Mouse (Mus musculus): Measurements from ENCODE around the gene Dnajb6. TPM values are rescaled to one million over a fixed set of nuclear protein-coding genes. Genes with fewer than 3 reads are reported as not detected.
"Not testable (repeated sequence)": the region's sequence is repeated elsewhere in the genome, so short reads cannot be mapped to it uniquely, and the experiment has no call there.

Dnajb6 gene
- 100 to 1,000 TPM; 164 to 167 TPM for total RNA-seq (2021)
- long read RNA-seq, transcript Dnajb6-203 (8 exons, 1,605 nt), result major isoform, 123 of 194 reads
- long read RNA-seq, transcript Dnajb6-201 (10 exons, 2,918 nt), result minor isoform, 47 of 194 reads
- long read RNA-seq, partial matches to known transcripts, result 5 of 194 reads
- long read RNA-seq, other reads (novel, unspliced or antisense), result 17 of 194 reads

DNA sequence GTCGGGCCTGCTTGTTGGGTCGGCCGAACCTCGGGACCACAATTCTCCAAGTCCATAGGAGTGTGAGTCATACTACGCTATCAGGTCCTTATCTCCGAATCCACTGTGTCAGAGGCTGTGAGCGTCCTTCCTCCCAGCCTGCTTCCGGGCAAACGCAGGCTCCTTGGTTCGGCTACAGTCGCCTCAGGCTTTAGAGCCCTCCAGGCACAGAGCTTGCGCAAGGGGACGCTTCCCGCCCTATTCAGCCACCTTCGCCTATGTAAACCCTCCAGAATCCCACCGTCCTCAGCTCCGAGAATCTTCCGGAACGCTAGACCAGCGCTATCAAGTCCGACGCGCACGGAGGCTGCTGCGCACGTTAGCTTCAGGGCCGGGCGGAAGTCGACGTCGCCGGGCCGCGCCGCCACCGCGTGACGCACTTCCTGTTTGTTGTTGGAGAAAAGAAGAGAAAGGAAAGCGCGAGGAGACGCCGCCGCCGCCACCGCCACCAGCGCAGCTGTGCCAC lies at the start of gene Dnajb6, which contains the start of gene Gm5129:
Gene Dnajb6, plus strand, starts transcription at position 132 of the 505 bp plus-strand sequence.
Gene Gm5129, minus strand, starts transcription at position 380 of the 505 bp plus-strand sequence.
- peak; percentile 99 for DNase-seq (ENCODE audit: low spot score in 2 of 2)

DNA sequence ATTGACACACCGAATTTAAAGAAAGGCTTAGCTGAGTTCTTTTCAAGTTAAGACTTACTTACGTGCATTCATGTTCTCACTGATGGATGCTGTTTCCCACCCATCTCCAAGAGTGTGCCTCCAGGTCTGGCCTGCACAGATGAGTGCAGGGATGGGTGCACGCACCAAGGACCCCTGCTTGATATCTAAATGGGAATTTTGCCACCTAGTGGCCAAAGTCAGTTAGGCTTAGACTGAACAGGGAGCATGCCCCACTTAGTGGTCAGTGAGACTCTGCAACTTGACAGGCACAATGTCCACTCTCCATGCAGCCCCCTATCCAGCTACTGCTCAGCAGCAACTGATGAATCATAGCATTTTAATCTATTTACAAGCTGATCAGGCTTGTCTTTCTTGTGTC lies 47.8 kb upstream of the Dnajb6 start:
- no peak for DNase-seq (ENCODE audit: low spot score in 2 of 2)

DNA sequence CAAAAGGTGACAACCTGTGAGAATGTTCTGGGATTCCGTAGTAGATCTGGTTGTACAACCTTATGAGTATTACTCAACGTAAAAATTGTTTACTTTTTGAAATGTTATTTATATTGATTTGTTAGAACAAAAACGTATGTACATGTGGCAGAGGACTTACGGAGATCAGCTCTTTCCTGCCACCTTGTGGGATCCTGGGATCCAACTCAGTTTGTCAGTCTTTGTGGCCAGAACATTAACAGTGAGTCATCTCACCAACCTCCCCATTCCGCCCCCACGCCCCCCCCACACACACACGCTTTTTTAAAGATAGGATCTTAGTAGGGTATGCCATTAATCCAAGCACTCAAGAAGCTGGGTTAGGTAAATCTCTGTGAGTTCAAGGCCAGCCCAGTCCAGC lies 47.1 kb upstream of the Dnajb6 start:
- DNase-seq (ENCODE audit: low spot score in 2 of 2), result no peak

DNA sequence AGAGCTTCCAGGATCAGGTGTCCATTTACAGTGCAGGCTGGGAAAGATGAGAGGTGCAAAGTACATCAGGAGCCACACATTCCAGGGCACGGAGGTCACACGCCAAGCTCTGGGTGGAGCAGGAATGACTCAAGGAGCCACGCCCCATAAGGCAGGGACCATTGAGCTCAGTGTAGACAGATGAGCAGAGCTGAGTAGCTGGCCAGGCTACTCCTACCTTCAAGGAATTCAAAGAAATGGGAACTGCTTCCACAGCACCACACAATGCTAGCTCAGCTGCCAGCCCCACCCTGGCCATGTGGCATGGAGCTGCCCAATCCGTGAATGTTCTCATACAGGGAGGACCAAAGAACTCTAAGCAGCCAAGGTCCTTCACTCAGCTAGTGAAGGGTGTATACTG lies 37.0 kb upstream of the Dnajb6 start:
- DNase-seq (ENCODE audit: low spot score in 2 of 2), result no peak

DNA sequence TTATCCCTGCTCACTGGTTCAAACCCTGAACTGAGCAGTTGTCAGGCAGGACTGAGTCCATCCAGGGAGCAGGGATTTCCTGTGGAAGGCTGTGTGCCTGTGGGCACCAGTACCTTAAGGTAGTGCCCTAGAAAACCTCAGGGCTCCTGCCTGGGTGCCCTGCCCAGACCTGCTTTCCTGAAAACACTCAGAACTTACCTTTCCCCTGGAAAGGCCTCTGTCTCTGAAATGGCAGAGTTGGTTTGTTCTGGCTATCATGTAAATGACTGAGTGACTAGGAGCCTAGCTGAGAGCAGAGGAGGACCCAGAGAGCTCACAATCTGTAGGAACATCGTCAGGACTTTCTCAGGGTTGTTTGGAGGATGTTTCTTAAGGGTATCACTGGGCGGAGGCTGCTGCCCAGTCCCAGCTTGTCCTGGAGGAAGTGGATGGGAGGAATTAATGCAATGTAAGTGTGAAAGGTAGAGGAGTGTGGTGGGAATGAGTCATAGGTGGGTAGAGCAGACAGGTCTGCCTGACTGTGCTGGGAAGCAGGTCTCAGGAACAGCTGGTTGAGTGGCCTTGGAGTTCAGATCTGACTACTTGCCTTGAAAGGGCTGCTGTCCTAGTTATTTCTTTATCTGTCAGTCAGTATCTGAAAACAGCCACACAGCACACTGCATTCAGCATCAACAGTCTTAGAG lies 35.8 kb upstream of the Dnajb6 start:
- no peak for DNase-seq (ENCODE audit: low spot score in 2 of 2)

DNA sequence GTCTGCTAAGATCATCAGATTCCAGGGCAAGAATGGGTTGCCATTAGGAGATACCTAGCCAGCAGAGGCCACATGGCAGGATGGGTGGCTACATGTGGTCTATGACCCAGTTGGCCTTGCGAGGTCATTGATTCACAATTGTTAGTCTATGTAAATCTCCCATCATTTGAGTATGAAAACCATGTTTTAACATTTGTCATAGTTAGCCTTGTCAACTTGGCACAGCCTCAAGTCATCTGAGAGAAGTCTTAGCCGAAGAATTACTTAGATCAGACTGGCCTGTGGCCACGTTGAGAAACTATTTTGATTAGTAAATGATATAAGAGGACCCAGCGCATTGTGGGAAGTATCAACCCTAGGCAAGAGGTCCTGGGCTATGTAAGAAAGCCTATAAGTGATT lies 28.2 kb upstream of the Dnajb6 start:
- DNase-seq (ENCODE audit: low spot score in 2 of 2), result no peak

DNA sequence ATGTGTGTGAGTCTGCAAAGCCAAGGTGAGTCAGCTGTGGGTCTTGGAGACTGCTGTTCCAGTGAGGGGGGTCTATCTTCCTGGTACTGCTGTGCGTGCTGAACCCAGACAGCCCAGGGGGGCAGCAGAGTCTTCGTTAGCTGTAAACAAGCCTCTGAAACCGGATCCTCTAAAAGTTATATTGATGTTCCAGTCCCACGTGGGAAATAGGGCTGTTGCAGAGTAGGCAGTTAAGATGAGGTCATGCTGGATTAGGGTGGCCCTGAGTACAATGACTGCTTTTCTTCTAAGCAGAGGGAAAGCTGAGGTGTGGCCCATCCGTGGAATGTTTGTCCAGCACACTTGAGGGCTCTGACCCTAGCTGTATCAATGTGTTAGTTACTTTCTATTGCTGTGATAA lies 27.2 kb upstream of the Dnajb6 start:
- DNase-seq (ENCODE audit: low spot score in 2 of 2), result no peak

DNA sequence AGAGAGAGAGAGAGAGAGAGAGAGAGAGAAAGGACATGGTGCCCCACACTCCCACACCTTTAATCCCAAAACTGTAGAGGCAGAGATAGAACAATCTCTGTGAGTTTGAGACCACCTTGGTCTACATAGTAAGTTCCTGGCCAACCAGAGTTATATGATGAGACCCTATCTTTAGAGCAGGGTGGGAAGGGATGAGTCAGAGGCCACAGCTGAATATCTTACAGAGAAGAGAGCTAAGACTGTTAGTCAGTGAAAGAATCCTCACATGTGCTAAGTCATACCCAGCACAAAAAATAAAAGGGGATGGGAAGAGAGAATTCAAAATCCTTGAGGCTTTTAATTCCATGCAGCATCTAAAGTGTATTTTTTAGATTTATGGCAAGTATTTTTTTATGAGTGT lies 23.9 kb upstream of the Dnajb6 start:
- DNase-seq (ENCODE audit: low spot score in 2 of 2), result no peak

DNA sequence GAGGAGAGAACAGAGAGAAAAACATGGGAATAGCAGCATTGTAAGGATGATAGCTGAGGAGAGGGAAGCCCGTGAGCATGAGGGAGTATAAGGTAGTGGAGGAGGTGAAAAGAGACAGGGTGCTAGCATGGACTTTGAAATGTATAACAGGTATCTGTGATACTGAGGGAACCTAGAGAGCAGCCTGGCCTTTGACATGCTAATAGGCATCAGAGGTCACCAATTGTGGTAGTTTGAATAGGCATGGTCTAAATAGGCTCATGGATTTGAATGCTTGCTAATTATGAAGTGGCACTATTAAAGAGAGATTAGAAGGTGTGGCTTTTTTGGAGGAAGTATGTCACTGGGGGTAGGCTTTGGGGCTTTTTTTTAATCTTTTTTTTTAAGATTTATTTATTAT lies 22.6 kb upstream of the Dnajb6 start:
- no peak for DNase-seq (ENCODE audit: low spot score in 2 of 2)

DNA sequence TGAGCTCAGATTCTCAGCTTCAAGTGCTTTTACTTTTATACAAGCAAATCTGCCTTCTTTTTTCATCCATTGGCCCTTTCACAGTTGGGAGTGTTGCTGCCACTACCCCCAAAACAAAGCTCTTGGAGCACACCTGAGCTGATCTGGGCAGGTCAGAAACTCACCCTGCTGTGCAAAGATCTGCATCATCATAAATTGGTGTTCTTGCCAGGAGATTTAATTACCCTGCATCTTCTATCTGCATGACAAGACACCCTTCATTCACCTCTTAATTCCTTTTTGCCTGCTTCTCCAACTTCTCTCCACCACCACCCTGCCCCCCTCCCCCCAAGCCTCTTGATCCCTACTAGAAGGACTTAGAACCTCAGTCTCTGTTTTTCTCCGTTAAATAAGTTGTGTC lies 14.3 kb upstream of the Dnajb6 start:
- DNase-seq (ENCODE audit: low spot score in 2 of 2), result no peak

DNA sequence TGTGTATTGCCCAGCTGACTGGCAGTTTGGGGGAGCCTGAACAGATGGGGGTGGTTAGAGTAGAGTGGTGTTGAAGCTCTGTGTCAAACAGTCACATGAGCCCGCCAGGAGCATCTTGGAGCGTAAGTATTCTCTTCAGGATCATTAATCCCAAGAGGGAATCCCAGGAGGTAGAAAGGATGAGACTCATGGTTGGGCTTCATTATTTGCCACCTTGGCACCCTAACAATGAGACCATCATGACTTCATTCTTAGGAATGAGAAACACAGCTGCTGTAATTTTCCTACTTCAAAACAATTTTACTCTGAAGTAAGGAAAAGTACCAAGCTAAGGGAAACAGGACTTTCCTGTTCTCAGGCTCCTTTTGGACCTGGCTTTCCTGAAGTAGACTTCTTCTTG lies 10.1 kb upstream of the Dnajb6 start:
- no peak for DNase-seq (ENCODE audit: low spot score in 2 of 2)

DNA sequence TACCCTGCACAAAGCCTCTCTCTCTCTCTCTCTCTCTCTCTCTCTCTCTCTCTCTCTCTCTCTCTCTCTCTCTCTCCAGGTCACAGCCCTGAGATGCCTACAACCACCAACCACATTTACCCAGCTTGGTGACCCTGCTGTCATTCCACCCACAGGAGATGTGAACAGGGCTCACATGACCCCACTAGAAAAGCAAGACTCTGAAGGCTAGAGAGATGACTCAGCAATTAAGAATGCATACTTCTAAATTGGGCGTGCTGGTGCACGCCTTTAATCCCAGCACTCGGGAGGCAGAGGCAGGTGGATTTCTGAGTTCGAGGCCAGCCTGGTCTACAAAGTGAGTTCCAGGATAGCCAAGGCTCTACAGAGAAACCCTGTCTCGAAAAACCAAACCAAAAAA lies 9.4 kb upstream of the Dnajb6 start:
- DNase-seq (ENCODE audit: low spot score in 2 of 2), result not testable (repeated sequence)

DNA sequence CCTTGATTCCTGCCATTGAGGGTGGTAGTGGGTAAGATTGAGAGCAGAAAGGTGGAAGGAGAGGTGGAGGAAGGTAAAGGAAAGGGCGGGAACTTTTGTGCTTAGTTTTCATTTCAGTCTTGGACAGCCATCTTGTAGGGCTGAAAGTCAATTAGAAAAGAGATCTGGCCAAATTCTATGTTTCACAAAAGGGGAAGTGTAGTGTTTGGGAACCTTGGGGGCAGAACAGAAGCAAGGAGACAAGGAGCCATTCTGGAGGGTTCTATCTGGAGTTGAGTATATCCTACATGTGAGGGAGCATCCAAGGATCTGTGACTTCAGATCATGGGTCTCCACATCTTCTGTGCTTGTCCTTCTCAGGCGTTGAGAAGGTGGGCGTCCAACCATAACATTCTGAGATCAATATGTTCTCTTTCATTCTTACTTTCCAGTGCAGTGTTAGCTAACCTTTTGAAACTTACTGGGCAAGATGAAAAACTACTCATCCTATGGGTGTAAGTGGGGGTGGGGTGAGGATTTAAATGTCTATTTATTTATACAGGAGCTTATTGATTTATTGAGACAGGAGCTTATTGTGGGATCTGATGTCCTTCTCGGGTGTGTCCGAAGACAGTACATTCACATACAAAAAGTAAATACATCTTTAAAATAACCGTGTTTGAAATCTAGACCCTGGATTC lies 517 bp upstream of the Dnajb6 start:
- DNase-seq (ENCODE audit: low spot score in 2 of 2), result no peak

DNA sequence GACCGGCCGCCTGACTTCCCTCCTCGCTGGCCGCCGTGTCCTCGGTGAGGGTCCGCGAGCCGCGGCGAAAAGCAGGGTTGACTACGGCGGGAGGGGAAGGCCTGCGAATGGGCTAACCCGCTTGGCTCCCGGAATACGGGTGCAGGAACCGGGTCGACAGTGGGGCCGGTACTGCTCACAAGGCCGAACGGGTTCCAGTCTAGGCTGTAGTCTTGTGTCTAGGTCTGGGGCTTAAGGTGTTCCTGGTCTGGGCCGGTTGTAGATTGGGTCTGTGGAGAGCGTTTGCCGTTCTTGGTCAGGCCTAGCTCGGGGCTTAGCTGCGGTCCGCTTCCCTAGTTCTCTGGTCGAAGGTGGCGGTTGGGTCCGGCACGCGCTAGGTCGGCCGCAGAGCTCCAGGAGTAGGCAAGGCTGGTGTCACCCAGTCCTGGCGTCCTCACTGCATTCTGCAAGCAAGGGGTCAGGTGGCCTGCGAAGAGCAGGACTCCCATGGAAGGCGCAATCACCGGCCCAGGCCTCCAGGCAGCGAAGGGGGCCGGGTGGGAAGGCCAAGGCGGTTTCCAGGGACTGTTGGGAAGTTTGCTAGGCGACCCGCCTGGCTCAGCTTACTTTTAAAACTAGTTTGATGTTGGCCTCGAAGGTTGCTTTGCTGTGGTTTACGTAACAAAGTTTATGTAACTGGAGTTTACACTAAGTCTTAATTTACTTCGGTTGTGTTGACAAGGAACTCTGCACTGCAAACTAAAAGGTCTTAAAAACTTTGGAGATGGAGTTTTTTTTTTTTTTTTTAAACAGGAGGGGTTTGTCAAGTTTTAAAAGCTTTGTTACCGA lies 799 bp downstream of the Dnajb6 start:
- DNase-seq (ENCODE audit: low spot score in 2 of 2), result no peak

DNA sequence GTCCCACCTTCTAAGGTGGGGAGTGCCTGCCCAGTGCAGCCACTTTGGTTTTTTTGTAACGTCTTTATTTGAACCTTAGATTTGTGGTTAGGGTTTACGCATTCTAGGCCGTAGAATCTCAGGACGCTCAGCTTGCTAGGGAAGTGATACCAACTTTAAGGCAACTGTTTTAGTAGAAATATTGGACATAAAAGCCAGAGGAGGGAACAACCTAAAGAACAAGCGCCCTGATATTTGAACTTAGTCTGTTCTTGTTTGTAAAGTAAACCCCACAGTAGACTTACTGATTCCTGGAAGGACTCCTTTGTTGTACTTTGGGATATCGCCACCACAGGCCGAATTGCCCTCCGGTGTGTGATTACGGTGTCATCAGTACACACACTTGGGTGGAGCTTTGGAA lies 1.5 kb downstream of the Dnajb6 start:
- no peak for DNase-seq (ENCODE audit: low spot score in 2 of 2)

DNA sequence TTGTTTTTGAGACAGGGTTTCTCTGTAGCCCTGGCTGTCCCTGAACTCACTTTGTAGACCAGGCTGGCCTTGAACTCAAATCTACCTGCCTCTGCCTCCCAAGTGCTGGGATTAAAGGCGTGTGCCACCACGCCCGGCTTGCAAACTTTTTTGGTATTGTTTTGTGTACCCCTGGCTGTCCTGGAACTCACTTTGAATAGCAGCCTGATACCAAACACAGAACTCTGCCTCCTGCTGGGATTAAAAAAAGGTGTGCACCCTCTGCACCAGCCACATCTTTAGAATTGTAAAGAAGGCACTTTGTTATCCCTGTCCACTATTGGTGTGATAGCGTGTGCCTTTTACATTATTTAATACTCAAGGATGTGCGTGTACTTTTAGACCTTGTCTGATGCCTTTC lies 2.0 kb downstream of the Dnajb6 start:
- no peak for DNase-seq (ENCODE audit: low spot score in 2 of 2)

DNA sequence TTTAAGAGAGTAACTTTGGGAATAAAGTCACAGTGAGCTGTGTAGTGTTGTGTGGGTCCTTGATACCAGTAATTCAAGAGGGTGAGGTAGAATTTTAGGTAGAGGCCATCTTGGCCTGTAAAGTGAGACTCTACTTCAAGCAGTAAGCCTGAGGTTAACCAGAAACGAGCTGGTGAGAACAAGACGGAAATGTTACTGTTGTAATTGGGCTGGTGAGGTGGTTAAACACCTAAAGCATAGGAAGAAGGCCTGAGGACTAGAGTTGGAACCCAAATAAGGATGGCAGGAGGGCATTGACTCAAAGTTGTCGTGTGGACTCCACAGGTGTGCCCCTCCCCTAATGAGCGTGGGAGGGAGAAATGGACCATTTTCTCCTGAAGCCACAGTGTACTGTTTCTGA lies 2.6 kb downstream of the Dnajb6 start:
- no peak for DNase-seq (ENCODE audit: low spot score in 2 of 2)

DNA sequence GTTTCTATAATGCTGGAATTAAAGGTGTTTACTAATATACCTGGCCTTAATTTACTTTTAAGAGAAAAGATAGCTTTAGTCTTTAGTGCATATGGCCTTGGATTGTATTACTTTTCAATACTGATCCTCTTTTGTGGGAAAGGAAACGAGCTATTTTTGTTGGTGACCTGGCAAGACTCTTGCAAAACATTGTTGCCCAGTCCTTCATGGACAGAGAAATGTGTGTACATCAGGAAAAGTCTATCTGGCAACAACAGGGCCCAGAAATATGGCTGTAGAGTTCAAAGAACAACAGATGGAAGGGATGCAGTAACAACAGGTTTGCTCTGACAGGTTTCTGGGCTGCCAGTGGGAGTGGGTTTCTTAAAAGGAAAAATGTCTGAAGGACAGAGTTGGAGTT lies 5.2 kb downstream of the Dnajb6 start:
- no peak for DNase-seq (ENCODE audit: low spot score in 2 of 2)

DNA sequence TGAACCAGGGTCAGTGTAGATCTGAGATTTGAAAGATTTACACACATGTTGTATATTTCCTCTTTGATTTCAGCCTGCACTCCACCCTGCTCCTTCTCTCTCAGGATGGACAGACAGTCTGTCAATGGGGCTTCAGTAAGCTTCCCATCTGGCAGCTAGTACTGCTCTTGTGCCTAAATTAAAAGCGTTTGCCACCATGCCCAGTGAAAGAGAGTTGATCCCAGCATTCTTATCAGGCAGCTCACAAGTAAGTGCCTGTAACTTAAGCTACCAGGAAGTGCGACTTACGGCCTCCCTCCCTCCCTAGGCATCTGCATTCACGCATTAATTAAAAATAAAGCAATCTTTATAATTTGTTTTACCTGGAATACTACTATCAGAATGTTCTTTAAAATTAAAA lies 5.6 kb downstream of the Dnajb6 start:
- no peak for DNase-seq (ENCODE audit: low spot score in 2 of 2)

DNA sequence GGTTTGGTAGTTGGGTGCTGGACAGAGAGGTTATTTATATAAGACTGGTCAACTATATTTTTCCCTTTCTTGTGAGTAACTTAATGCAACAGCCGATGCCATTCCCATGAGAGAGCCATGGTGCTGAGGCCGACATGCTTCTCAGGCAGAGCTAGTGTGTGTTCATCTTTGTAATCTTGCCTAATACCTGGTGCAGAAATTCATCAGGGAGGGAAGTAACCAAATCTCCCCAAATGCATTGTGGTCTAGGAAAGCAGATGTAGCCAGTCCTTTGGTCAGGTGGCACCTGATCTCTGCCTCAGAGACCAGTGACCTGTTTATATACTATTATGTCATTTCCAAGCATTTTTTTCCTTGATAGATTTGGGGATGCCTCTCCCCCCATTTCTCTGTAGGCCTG lies 12.2 kb downstream of the Dnajb6 start:
- DNase-seq (ENCODE audit: low spot score in 2 of 2), result no peak

DNA sequence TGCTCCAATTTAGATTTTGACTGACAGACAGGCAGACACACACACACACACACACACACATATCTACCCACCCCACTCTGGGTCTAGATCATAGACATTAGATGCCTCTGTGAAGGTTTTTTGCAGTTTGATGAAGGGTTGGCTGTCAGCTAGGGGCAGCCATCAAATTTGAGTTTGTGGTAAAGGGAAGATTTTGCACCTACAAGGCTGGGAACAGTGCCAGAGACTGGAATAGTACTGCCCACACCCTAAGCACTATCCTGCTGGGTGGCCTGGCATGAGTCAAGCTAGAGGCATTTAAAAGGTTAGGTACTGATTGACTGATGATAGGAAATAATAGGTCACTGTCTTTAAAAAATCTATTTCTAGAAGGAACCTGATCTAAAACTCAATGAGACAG lies 15.8 kb downstream of the Dnajb6 start:
- DNase-seq (ENCODE audit: low spot score in 2 of 2), result peak in 1 of 2 experiments; percentile 38

DNA sequence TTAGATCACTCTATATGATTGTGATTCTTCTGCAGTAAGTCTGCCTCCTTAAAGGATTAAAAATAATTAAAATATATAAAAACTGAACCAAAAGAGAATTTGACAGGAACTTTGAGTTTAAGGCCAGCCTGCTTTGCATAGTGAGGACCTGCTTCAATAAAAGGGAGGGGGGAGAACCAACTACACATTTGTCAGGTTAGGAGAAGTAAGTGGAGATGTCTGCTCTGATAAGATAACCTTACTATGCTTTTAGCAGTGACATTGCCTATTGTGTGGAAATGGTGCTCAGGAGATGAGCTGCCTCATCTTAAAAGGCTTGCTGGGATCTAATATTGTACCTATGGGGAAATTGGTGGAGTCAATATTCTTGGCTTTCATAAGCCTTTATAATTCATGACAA lies 17.4 kb downstream of the Dnajb6 start:
- no peak for DNase-seq (ENCODE audit: low spot score in 2 of 2)
